Mouse (Mus musculus): ENCODE results near the gene Cep131. TPM values are rescaled to one million over a fixed set of nuclear protein-coding genes. Genes with fewer than 3 reads are reported as not detected.
A peak's percentile ranks its signal among the peaks of the same experiment; 100 is the strongest.

The Cep131 gene
- polyA plus RNA-seq, 1 experiment = 10.1 TPM

DNA sequence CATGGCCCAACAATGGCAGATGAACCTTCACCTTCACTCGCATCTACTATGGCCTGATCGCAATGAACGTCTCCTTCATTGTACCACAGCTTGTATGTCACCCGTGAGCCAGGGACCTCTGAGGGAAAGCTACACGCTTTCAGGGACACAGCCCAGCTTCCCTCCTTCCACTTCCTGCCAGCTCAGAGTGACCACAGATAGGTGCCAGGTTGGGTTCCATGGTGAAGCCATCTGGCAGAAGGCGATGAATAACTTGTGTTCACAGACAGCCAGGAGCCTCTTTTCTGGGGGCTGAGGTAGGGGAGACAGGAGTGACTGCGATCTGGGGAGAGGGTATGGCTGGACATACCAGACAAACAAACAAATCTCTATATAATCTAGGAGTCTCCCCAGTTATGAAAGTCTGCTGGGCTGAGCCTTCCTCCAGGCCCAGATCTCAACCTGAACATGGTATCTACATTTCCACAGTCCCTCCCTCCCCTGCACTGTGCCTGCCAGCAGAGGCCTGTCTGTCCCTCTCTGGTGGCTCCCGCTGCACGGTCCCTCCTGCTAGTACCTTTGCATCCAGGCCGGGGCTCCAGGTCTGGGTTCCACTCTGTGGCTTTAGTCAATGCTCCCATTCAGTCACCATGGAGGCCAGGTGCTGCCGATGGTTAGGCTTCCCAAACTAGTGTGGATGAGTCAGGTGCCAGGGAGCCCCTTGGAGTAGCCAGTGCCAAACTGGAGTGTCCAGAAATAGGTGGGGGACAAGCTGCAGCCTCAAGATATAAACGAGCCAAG, 30.5 kb downstream of the Cep131 start:
- Histone ChIP-seq H3K27ac (ENCODE audit: insufficient read depth, low read length) (no peak overlapping the region), H3K4me3 (ENCODE audit: insufficient read depth, low read length) (no peak overlapping the region), H3K4me1 (ENCODE audit: control insufficient read depth, insufficient read depth, low read length) (no peaks in the 10 kb centered on the region)
- TF ChIP-seq POLR2A (IDR thresholded peaks at IDR 0.05; ENCODE audit: low read depth, low read length) (no peak), CTCF (IDR thresholded peaks at IDR 0.05; ENCODE audit: borderline replicate concordance, insufficient read depth, low read length) (no peak)

DNA sequence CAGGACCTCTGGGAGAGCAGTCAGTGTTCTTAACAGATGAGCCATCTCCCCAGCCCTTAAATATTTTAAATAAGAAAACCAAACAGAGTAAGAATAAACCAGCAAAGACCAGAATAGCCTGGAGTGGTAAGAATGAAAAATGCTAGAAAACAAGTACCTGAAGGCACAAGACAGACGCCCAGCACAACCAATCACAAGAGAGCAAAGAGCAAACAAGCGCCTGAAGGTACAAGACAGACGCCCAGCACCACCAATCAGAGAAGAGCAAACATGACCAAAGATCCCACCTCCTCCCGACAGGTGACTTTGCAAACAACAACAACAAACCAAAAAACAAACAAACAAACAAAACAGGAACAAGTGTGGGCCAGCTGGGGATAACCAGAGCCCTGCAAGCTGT, 32.8 kb downstream of the Cep131 start:
- Histone ChIP-seq H3K27ac (ENCODE audit: insufficient read depth, low read length) (no peak overlapping the region), H3K4me1 (ENCODE audit: control insufficient read depth, insufficient read depth, low read length) (no peaks in the 10 kb centered on the region), H3K4me3 (ENCODE audit: insufficient read depth, low read length) (no peak overlapping the region)
- TF ChIP-seq CTCF (IDR thresholded peaks at IDR 0.05; ENCODE audit: borderline replicate concordance, insufficient read depth, low read length) = no peak
- TF ChIP-seq POLR2A (IDR thresholded peaks at IDR 0.05; ENCODE audit: low read depth, low read length) = no peak

DNA sequence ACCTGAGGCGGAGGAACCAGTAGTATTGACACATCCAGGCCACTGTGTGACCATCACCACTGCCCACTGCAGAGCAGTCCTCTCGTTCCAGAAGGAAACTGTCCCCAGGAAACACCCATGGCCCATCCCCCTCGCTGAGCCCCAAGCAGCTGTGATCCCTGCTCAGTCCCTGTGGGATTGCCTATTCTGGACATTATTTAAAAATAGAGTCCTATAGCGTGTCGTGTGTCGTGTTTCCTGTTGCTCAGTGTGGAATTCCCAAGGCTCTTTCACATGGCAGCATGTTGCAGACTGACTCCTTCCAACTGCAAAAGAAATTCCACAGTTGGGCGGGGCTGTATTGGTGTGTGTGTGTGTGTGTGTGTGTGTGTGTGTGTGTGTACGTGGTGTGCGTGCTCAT, 34.4 kb downstream of the Cep131 start:
- TF ChIP-seq CTCF (IDR thresholded peaks at IDR 0.05; ENCODE audit: borderline replicate concordance, insufficient read depth, low read length) (no peak), POLR2A (IDR thresholded peaks at IDR 0.05; ENCODE audit: low read depth, low read length) (no peak)
- no peaks in the 10 kb centered on the region for H3K4me1 ChIP-seq (ENCODE audit: control insufficient read depth, insufficient read depth, low read length)
- no peak overlapping the region for H3K4me3 ChIP-seq (ENCODE audit: insufficient read depth, low read length)
- H3K27ac ChIP-seq (ENCODE audit: insufficient read depth, low read length) = no peak overlapping the region

DNA sequence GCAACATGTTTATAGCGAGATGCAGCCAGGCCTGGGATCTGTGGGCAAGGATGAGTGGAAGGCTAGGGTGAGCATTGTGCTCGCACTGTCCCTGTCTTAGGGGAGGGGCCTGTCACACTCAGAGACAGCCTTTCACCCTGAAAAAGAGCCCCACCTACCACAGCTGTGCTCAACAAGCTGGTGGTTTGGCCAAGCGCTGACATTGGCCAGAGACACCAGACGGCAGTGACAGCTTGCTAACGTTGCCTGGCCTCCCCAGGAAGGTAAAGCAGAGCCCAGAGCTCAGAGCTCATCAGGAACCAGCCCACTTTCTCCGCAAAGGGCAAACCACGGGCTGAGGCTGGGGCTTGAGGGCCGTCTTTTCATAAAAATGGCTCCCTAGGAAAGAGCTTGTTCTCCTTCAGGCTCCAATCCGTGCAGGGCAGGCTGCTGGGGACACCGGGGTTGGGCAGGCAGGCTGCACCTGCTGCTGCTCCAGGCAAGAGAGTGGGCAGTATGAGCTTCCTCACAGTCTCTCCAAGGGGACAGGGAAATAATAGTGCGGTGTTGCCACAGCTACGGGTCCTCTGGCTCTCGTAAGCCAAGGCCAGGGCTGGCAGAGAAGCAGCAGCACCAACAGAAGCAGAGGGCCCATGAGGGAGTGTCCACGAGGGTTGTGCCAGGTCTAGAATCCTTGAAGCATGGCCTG, 35.4 kb downstream of the Cep131 start:
- TF ChIP-seq CTCF (IDR thresholded peaks at IDR 0.05; ENCODE audit: borderline replicate concordance, insufficient read depth, low read length) (no peak), POLR2A (IDR thresholded peaks at IDR 0.05; ENCODE audit: low read depth, low read length) (no peak)

DNA sequence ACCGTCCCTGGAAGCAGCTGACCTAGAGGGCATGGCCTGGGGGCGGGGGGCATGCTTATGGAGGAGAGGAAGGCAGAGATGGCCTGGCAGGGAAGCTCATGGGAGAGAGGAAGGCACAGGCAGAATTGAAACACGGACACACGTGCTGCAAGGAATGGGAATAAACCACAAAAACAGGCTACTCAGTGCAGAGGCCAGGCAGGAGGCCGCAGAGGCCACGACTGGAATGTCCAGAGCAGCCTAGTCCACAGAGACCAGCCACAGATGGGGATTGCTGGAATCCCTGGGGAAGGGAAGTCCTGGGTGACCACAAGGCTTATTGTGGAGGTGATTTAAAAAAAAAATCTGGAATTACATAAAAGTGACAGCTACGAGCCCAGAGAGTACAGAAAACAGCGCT, 37.6 kb downstream of the Cep131 start:
- Histone ChIP-seq H3K4me1 (ENCODE audit: control insufficient read depth, insufficient read depth, low read length) (no peaks in the 10 kb centered on the region), H3K27ac (ENCODE audit: insufficient read depth, low read length) (no peak overlapping the region), H3K4me3 (ENCODE audit: insufficient read depth, low read length) (no peak overlapping the region)
- TF ChIP-seq CTCF (IDR thresholded peaks at IDR 0.05; ENCODE audit: borderline replicate concordance, insufficient read depth, low read length) = no peak

More for the DNA sequence above, 35.4 kb downstream of the Cep131 start:
- H3K4me1 ChIP-seq (ENCODE audit: control insufficient read depth, insufficient read depth, low read length) = no peaks in the 10 kb centered on the region
- H3K4me3 ChIP-seq (ENCODE audit: insufficient read depth, low read length) = no peak overlapping the region
- H3K27ac ChIP-seq (ENCODE audit: insufficient read depth, low read length) = no peak overlapping the region

DNA sequence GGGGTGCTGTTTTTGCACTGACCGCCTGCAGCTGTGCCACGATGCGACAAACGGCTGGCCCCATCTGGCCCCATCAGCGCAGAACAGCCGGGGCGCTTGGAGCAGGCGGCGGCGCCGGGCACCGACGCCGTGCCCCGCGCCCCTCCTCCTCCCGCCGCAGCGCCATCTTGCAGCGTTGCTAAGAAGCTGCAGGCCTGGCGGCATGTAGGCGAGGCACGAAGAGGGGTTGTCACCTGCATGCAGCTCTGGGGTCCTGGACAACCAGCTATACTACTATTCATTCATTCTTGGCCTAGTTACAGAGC, 38.4 kb downstream of the Cep131 start:
- Histone ChIP-seq H3K4me3 (ENCODE audit: insufficient read depth, low read length) (no peak overlapping the region), H3K4me1 (ENCODE audit: control insufficient read depth, insufficient read depth, low read length) (no peaks in the 10 kb centered on the region), H3K27ac (ENCODE audit: insufficient read depth, low read length) (no peak overlapping the region)
- TF ChIP-seq CTCF (IDR thresholded peaks at IDR 0.05; ENCODE audit: borderline replicate concordance, insufficient read depth, low read length) (no peak), POLR2A (IDR thresholded peaks at IDR 0.05; ENCODE audit: low read depth, low read length) (no peak)

DNA sequence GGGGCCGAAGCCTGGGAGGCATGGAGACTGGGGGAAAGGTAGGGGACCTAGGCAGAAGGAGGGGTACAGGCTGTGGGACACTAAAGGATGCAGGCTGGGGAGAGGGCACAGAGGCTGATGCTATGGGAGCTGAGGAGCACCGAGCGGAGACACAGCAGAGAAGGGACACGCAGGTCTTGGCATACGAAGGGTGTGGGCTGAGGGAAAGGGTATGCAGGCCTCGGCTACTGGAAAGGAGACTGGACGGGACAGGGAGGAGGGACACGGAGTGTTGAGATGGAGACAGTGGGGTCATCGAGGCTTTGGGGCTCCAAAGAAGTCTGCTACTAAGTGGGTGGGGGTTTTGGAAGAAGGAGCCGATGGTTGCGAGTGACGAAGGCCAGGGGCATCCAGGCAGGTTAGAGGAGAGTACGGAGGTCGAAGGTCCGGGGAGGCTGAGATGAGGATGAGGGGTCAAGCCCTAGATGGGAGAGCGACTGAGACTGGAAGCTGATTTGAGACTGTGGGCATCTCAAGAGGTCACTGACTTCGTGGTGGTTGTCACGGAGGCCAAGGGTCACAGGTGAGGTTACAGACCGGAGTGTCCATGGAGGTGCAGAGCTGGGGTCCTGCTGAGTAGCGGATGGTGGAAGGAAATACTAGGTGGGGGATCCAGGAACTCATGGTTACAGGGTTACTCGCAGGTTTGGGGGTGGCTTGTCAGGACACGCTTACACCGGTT, 38.9 kb downstream of the Cep131 start:
- no peaks in the 10 kb centered on the region for H3K4me1 ChIP-seq (ENCODE audit: control insufficient read depth, insufficient read depth, low read length)
- H3K27ac ChIP-seq (ENCODE audit: insufficient read depth, low read length) = no peak overlapping the region
- TF ChIP-seq CTCF (IDR thresholded peaks at IDR 0.05; ENCODE audit: borderline replicate concordance, insufficient read depth, low read length) (no peak), POLR2A (IDR thresholded peaks at IDR 0.05; ENCODE audit: low read depth, low read length) (no peak)
- no peak overlapping the region for H3K4me3 ChIP-seq (ENCODE audit: insufficient read depth, low read length)

DNA sequence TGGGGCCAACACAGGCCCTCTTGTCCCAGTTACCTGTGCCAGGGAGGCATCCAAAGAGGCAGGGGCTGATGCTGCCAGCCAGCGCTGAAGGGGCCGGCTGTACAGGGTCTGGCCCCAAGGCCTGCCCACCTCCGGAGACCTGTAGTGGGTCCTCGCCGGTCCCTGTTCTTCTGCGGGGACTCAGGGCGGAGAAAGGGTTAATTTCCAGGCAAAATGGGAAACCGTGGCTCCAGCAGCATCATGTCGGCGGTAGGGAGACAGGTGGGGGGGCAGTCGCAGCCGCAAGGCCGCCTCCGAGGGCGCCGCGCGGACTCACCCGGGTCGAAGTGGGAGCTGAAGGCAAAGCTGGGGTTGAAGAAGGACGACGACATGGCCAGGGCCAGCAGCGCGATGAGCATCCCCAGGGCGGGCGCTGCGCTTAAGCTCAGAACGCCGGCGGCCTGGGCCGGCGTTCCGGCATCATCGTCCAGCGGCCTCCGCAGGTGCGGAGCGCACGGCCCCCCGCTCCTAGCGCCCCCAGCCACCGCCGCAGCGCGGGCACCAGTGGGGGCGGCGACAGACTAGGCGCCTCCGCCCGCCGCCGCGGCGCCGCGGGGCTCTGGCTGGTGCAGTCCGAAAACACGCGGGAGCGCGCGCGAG, 40.0 kb downstream of the Cep131 start, which contains the start of gene Aatk:
Aatk (minus strand) TSS at position 615 of the 639 bp plus-strand sequence.
- 0 out of 2 replicates have a peak, but pooled peaks cover 4% of the 10 kb centered on the region for H3K4me1 ChIP-seq (ENCODE audit: control insufficient read depth, insufficient read depth, low read length)
- TF ChIP-seq POLR2A (IDR thresholded peaks at IDR 0.05; ENCODE audit: low read depth, low read length) (no peak), CTCF (IDR thresholded peaks at IDR 0.05; ENCODE audit: borderline replicate concordance, insufficient read depth, low read length) (no peak)
- H3K27ac ChIP-seq (ENCODE audit: insufficient read depth, low read length) = no peak within 1 kb of the TSS
- peak within 1 kb of the TSS; percentile 12; the same call in 1 of the 2 replicates for H3K4me3 ChIP-seq (ENCODE audit: insufficient read depth, low read length)

DNA sequence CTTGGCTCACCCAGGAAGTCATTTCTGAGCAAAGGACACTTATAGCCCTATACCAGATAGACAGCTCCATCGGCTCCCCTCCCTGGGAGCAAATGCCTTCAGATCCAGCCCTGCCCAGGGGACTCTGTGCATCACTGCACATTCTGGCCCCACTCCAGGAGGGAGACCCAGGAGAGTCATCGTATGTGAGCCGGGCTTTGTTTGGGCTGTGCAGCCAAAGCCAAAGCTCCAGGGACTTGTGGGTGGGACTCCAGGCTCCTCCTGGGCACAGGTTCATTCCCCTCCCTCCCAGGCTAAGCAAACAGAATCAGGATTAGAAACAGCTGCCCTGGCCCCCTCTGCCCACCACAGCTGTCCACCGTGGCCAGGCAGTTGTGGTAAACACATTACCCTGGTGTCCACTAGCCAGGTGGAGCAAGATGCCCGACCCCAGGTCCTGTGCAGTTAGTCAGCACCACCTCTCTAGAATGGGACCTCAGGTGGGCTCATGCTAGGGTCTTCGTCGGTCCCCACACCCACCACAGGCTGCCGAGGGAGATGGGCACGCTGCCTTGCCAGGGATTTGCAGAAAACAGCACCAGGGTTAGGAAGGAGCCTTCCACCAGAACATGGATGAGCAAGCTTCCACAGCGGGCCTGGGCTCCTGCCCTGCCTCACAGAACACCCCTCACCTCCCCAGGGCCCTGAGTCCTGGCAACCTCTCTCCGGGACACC, 40.6 kb downstream of the Cep131 start:
- H3K27ac ChIP-seq (ENCODE audit: insufficient read depth, low read length) = no peak overlapping the region
- TF ChIP-seq CTCF (IDR thresholded peaks at IDR 0.05; ENCODE audit: borderline replicate concordance, insufficient read depth, low read length) = no peak
- TF ChIP-seq POLR2A (IDR thresholded peaks at IDR 0.05; ENCODE audit: low read depth, low read length) = no peak
- no peak overlapping the region for H3K4me3 ChIP-seq (ENCODE audit: insufficient read depth, low read length)
- 0 out of 2 replicates have a peak, but pooled peaks cover 4% of the 10 kb centered on the region for H3K4me1 ChIP-seq (ENCODE audit: control insufficient read depth, insufficient read depth, low read length)
